Mouse (Mus musculus) heart, adult 2 months (tissue): ENCODE measurements around the gene Ptma.

Experiments
- CTCF ChIP-seq: fragments of 200-600 bp; IDR thresholded peaks from 2 replicates; pipeline ENCODE4 v1.8.1; 2022; ENCODE audit warnings: antibody characterized with exemption, mild to moderate bottlenecking, moderate library complexity
- POLR2A ChIP-seq: fragments of 200-500 bp; IDR thresholded peaks from 2 replicates; pipeline ENCODE4 v1.6.1; 2011; ENCODE audit warnings: mild to moderate bottlenecking, low read depth, low read length, control low read depth; ENCODE audit not compliant: insufficient read depth

- no peak for TF ChIP-seq CTCF
- no peak for TF ChIP-seq POLR2A
These were observed 21.7 kb upstream of the Ptma start for GRCm38 (mm10) chr1:86504697-86505421.
